Mouse (Mus musculus) midbrain, embryonic 11.5 days (tissue): ENCODE data around the gene Ace. TPM values are rescaled to one million over a fixed set of nuclear protein-coding genes. Genes with fewer than 3 reads are reported as not detected.

Source experiments
- ATAC-seq: fragments of 200-750 bp; cut with Nextera tagmentation; 2 replicates; pipeline ENCODE4 v1.8.0; 2017; ENCODE audit warnings: moderate TSS enrichment, moderate library complexity; ENCODE audit not compliant: low FRiP score
- DNase-seq: peaks from one replicate; pipeline ENCODE4 v3.0.0; 2015; ENCODE audit warnings: low spot score; ENCODE audit errors: missing footprints
- H3K27ac ChIP-seq: fragments of 300-500 bp; sonication (generic); 2 replicates; pipeline ENCODE4 v1.5.1; 2014; ENCODE audit warnings: low read depth, low read length
- H3K27me3 ChIP-seq: fragments of 300-500 bp; sonication (generic); 2 replicates; pipeline ENCODE4 v1.6.1; 2014; ENCODE audit warnings: mild to moderate bottlenecking, low read length, moderate library complexity, mixed read lengths; ENCODE audit not compliant: control insufficient read depth, insufficient read depth
- H3K36me3 ChIP-seq: fragments of 300-500 bp; sonication (generic); 2 replicates; pipeline ENCODE4 v1.6.1; 2014; ENCODE audit warnings: mild to moderate bottlenecking, low read length, moderate library complexity, mixed read lengths; ENCODE audit not compliant: control insufficient read depth, insufficient read depth
- H3K4me1 ChIP-seq: fragments of 300-500 bp; sonication (generic); 2 replicates; pipeline ENCODE4 v1.6.1; 2014; ENCODE audit warnings: low read length; ENCODE audit not compliant: control insufficient read depth, insufficient read depth
- H3K4me2 ChIP-seq: fragments of 300-500 bp; sonication (generic); 2 replicates; pipeline ENCODE4 v1.6.1; 2014; ENCODE audit warnings: mild to moderate bottlenecking, moderate library complexity
- H3K4me3 ChIP-seq: fragments of 300-500 bp; sonication (generic); 2 replicates; pipeline ENCODE4 v1.5.1; 2014; ENCODE audit warnings: low read depth, low read length
- H3K9ac ChIP-seq: fragments of 300-500 bp; sonication (generic); 2 replicates; pipeline ENCODE4 v1.6.1; 2014; ENCODE audit warnings: low read length
- H3K9me3 ChIP-seq: fragments of 300-500 bp; sonication (generic); 2 replicates; pipeline ENCODE4 v1.6.1; 2016; ENCODE audit warnings: low read length; ENCODE audit not compliant: control insufficient read depth
- WGBS: fragments of 180-500 bp; shearing (Covaris S2); extraction: QIAGEN DNeasy Blood & Tissue Kit; methylation state at CpG from one replicate; pipeline ENCODE4 v1.1.7; 2014; 5-methylcytosine and 5-hydroxymethylcytosine counted together
- polyA plus RNA-seq: library from polyadenylated mRNA; unstranded; fragments of >200 nt; fragmentation: Nextera tagmentation; extraction: Ambion mirVana; gene quantifications from 2 replicates; pipeline ENCODE4 v1.2.1, GENCODE M21; 2014

The Ace gene
- polyA plus RNA-seq, 1 experiment from 2014 or later: 0.89 TPM

GRCm38 (mm10) chr11:106001718-106002117 is 34.0 kb downstream of the Ace start:
- Histone ChIP-seq H3K9me3 (no peaks in the 10 kb centered on the region), H3K4me1 (no peaks in the 10 kb centered on the region), H3K36me3 (no peaks in the 10 kb centered on the region), H3K9ac (no peak overlapping the region), H3K4me3 (no peak overlapping the region), H3K27ac (no peak overlapping the region), H3K4me2 (no peak overlapping the region), H3K27me3 (no peaks in the 10 kb centered on the region)
- 50% methylated on average over 4 of the region's 4 CpGs for WGBS
- no peak for DNase-seq
- no peak for ATAC-seq

GRCm38 (mm10) chr11:106004576-106004975 is 36.8 kb downstream of the Ace start:
- H3K9ac ChIP-seq: no peak overlapping the region
- peaks cover 6% of the 10 kb centered on the region for H3K4me1 ChIP-seq
- 71% methylated on average over 1 of the region's 1 CpGs for WGBS
- H3K4me3 ChIP-seq: no peak overlapping the region
- H3K9me3 ChIP-seq: no peaks in the 10 kb centered on the region
- no peak overlapping the region for H3K4me2 ChIP-seq
- H3K36me3 ChIP-seq: no peaks in the 10 kb centered on the region
- DNase-seq (peak; percentile 6), ATAC-seq (no peak)
- no peak overlapping the region for H3K27ac ChIP-seq
- no peaks in the 10 kb centered on the region for H3K27me3 ChIP-seq

GRCm38 (mm10) chr11:106005970-106006369 is 38.2 kb downstream of the Ace start:
- H3K4me2 ChIP-seq: no peak overlapping the region
- H3K36me3 ChIP-seq: no peaks in the 10 kb centered on the region
- no peak overlapping the region for H3K27ac ChIP-seq
- no peak overlapping the region for H3K4me3 ChIP-seq
- H3K9me3 ChIP-seq: no peaks in the 10 kb centered on the region
- H3K27me3 ChIP-seq: no peaks in the 10 kb centered on the region
- ATAC-seq (no peak), DNase-seq (peak; percentile 8)
- H3K4me1 ChIP-seq: peaks cover 6% of the 10 kb centered on the region
- 64% methylated on average over 5 of the region's 5 CpGs for WGBS
- no peak overlapping the region for H3K9ac ChIP-seq

GRCm38 (mm10) chr11:106007821-106008220 is 40.1 kb downstream of the Ace start, which contains the start of gene Kcnh6:
Gene Kcnh6, plus strand, starts transcription at chr11:106008124.
- no peak within 1 kb of the TSS for H3K9ac ChIP-seq
- H3K27me3 ChIP-seq: no peaks in the 10 kb centered on the region
- peak within 1 kb of the TSS; percentile 28 for H3K4me2 ChIP-seq
- under 1% methylated on average over 25 of the region's 25 CpGs for WGBS
- H3K4me1 ChIP-seq: peaks cover 6% of the 10 kb centered on the region
- no peaks in the 10 kb centered on the region for H3K36me3 ChIP-seq
- no peak for ATAC-seq
- H3K27ac ChIP-seq: no peak within 1 kb of the TSS
- no peaks in the 10 kb centered on the region for H3K9me3 ChIP-seq
- peak; percentile 95 for DNase-seq
- no peak within 1 kb of the TSS for H3K4me3 ChIP-seq

- Histone ChIP-seq H3K9ac (no peak overlapping the region), H3K27me3 (no peaks in the 10 kb centered on the region), H3K4me1 (peaks cover 6% of the 10 kb centered on the region), H3K9me3 (no peaks in the 10 kb centered on the region), H3K27ac (no peak overlapping the region), H3K4me3 (no peak overlapping the region), H3K36me3 (no peaks in the 10 kb centered on the region), H3K4me2 (no peak overlapping the region)
- DNase-seq (no peak), ATAC-seq (no peak)
- 54% methylated on average over 7 of the region's 7 CpGs for WGBS
Observed at GRCm38 (mm10) chr11:106012711-106013110, 45.0 kb downstream of the Ace start.

GRCm38 (mm10) chr11:106013556-106014225 is 45.9 kb downstream of the Ace start:
- Histone ChIP-seq H3K4me2 (no peak overlapping the region), H3K27me3 (no peaks in the 10 kb centered on the region), H3K9me3 (no peaks in the 10 kb centered on the region), H3K4me1 (0 out of 2 replicates have a peak, but pooled peaks cover 2% of the 10 kb centered on the region), H3K36me3 (no peaks in the 10 kb centered on the region), H3K9ac (no peak overlapping the region), H3K4me3 (no peak overlapping the region), H3K27ac (no peak overlapping the region)
- WGBS: 73% methylated on average over 11 of the region's 11 CpGs
- ATAC-seq: no peak
- DNase-seq: no peak

- Histone ChIP-seq H3K4me3 (no peak overlapping the region), H3K27me3 (0 out of 2 replicates have a peak, but pooled peaks cover 6% of the 10 kb centered on the region), H3K9me3 (no peaks in the 10 kb centered on the region), H3K36me3 (no peaks in the 10 kb centered on the region), H3K4me1 (0 out of 2 replicates have a peak, but pooled peaks cover 5% of the 10 kb centered on the region), H3K4me2 (no peak overlapping the region), H3K9ac (no peak overlapping the region), H3K27ac (no peak overlapping the region)
- WGBS: 87% methylated on average over 5 of the region's 5 CpGs
- DNase-seq: no peak
- ATAC-seq: no peak
Observed at GRCm38 (mm10) chr11:106016440-106016839, 48.7 kb downstream of the Ace start.

GRCm38 (mm10) chr11:106020051-106020763 is 52.5 kb downstream of the Ace start:
- Histone ChIP-seq H3K27ac (no peak overlapping the region), H3K36me3 (no peaks in the 10 kb centered on the region), H3K9ac (peak overlapping the region; percentile 29), H3K4me2 (peak overlapping the region; percentile 66), H3K4me3 (peak overlapping the region; percentile 33), H3K27me3 (0 out of 2 replicates have a peak, but pooled peaks cover 6% of the 10 kb centered on the region), H3K4me1 (0 out of 2 replicates have a peak, but pooled peaks cover 5% of the 10 kb centered on the region), H3K9me3 (no peaks in the 10 kb centered on the region)
- DNase-seq: peak; percentile 94
- peak; percentile 65; the same call in 1 of the 2 replicates for ATAC-seq
- WGBS: under 1% methylated on average over 50 of the region's 50 CpGs

GRCm38 (mm10) chr11:106025774-106026173 is 58.0 kb downstream of the Ace start:
- ATAC-seq (no peak), DNase-seq (no peak)
- no peak overlapping the region for H3K4me2 ChIP-seq
- H3K4me1 ChIP-seq: no peaks in the 10 kb centered on the region
- no peaks in the 10 kb centered on the region for H3K9me3 ChIP-seq
- H3K4me3 ChIP-seq: no peak overlapping the region
- WGBS: 88% methylated on average over 3 of the region's 3 CpGs
- H3K9ac ChIP-seq: no peak overlapping the region
- H3K36me3 ChIP-seq: no peaks in the 10 kb centered on the region
- no peak overlapping the region for H3K27ac ChIP-seq
- H3K27me3 ChIP-seq: no peaks in the 10 kb centered on the region
